Comparison of ENCODE assay signal across 24 mouse cellular contexts in the genomic region with DNA sequence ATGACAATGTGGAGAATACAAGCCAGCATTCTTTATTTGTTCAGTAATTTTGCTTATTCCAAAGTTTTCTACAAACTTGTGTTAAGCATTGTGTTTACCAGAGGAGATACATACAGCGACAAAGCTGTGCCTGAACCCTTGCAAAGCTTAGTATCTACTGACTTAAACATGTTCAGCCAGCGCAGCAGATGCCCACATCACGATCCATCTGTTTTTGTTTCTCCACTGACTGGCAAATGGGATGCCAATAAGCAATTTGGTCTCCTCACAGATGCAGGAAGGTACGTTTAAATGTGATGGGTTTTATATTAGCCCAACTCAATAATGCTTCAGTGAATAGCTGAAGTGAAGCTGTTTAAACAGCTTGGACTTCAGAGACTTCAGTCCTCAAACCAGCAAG.
"Had no signal": no experiment of that assay in that cellular context is flagged by ENCODE, and none has a peak within 500 bp of the region (broad histone marks: within the 10 kb centered on the region; RNA-seq: fewer than 3 reads in every experiment).

No protein-coding gene starts in this region.

- H3K4me1 ChIP-seq: intestine, embryonic 15.5 days; limb, embryonic 10.5 days; limb, embryonic 13.5 days; liver, embryonic 12.5 days; liver, embryonic 15.5 days; lung, embryonic 15.5 days; midbrain, embryonic 13.5 days; neural tube, embryonic 13.5 days had no signal

- DNase-seq: kidney, adult 11 months; kidney, adult 9 months; kidney, postnatal 14 days; kidney, postnatal 4 days; liver; lung, adult 18-20 months; lung, postnatal 14 days; retina, postnatal 1 day; right cerebral cortex, postnatal 14 days; thymus, adult 18-20 months; thymus, postnatal 36 days had no signal

- H3K9ac ChIP-seq: intestine, embryonic 15.5 days; limb, embryonic 13.5 days; liver, embryonic 12.5 days; liver, embryonic 15.5 days; lung, embryonic 15.5 days; midbrain, embryonic 13.5 days; neural tube, embryonic 13.5 days had no signal

- H3K27ac ChIP-seq: intestine, embryonic 15.5 days; left cerebral cortex, adult 2 months; limb, embryonic 10.5 days; limb, embryonic 13.5 days; liver, embryonic 12.5 days; liver, embryonic 15.5 days; lung, embryonic 15.5 days; macrophage; midbrain, embryonic 13.5 days; neural tube, embryonic 13.5 days had no signal

- H3K4me3 ChIP-seq: intestine, embryonic 15.5 days; left cerebral cortex, adult 2 months; limb, embryonic 10.5 days; limb, embryonic 13.5 days; liver, embryonic 12.5 days; liver, embryonic 15.5 days; lung, embryonic 15.5 days; midbrain, embryonic 13.5 days; myocyte; neural tube, embryonic 13.5 days had no signal

- H3K4me2 ChIP-seq: intestine, embryonic 15.5 days; limb, embryonic 13.5 days; liver, embryonic 12.5 days; liver, embryonic 15.5 days; lung, embryonic 15.5 days; midbrain, embryonic 13.5 days; neural tube, embryonic 13.5 days had no signal

- ATAC-seq: hindbrain, embryonic 16.5 days; intestine, embryonic 15.5 days; liver, embryonic 12.5 days; midbrain, embryonic 13.5 days; midbrain, embryonic 16.5 days had no signal

- H3K27me3 ChIP-seq: intestine, embryonic 15.5 days; limb, embryonic 13.5 days; liver, embryonic 12.5 days; liver, embryonic 15.5 days; lung, embryonic 15.5 days; midbrain, embryonic 13.5 days; neural tube, embryonic 13.5 days had no signal

- H3K9me3 ChIP-seq: intestine, embryonic 15.5 days; limb, embryonic 10.5 days; limb, embryonic 13.5 days; liver, embryonic 12.5 days; liver, embryonic 15.5 days; lung, embryonic 15.5 days; midbrain, embryonic 13.5 days; neural tube, embryonic 13.5 days had no signal

- H3K36me3 ChIP-seq: intestine, embryonic 15.5 days; limb, embryonic 10.5 days; limb, embryonic 13.5 days; liver, embryonic 12.5 days; liver, embryonic 15.5 days; lung, embryonic 15.5 days; midbrain, embryonic 13.5 days; neural tube, embryonic 13.5 days had no signal
